8 mouse cellular contexts compared by ENCODE assay signal in the genomic region with DNA sequence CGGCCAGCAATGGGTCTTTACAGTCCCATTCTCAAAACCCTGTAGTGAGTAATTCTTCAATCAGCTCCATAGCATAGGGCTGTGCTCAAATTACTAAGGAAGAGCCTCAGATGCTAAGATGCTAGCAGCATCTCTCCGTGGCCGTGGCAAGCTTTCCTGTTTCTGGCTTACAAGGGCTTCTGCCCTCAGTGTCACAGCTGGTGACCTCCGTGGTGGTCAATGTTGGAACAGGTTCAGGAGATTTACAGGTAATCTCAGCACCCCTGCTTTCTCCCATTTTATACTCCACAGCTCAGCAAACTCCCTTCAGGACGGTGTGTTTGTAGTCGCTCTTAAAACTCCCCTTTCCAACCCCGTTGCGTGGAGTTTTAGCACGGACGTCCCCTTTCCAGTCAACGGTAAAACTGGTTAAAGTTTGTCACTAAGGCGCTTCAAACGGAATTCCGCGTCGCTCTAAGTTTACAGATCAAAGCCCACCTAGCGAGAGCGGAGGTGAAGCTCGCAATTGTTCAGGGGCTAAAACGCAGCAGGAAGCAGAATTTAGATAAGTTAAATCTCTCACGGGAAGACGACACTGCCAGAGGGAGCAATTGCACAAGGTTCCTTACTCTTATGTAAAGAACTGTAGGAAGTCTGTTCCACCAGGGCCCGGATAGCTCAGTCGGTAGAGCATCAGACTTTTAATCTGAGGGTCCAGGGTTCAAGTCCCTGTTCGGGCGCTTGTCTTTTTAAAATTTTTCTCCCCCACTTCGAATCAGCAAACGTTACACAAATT. TPM values are rescaled to one million over a fixed set of nuclear protein-coding genes. Genes with fewer than 3 reads are reported as not detected.
DNase-seq lines count a peak whose midpoint lies in the region; ATAC-seq and TF ChIP-seq lines count a peak whose summit lies in the region.

No protein-coding gene starts in this region.

- no peaks in the 10 kb centered on the region for H3K36me3 ChIP-seq in kidney, embryonic 14.5 days (ENCODE audit: control insufficient read depth, insufficient read depth, low read length)
- H3K36me3 ChIP-seq in limb, embryonic 14.5 days (ENCODE audit: control insufficient read depth, insufficient read depth, low read length): no peaks in the 10 kb centered on the region
- H3K36me3 ChIP-seq in midbrain, embryonic 15.5 days (replicated peaks): no peaks in the 10 kb centered on the region
- H3K36me3 ChIP-seq in splenic B cell, adult 2 months (ENCODE audit: control insufficient read depth, insufficient read depth, low read length, poor library complexity, severe bottlenecking): no peaks in the 10 kb centered on the region

- H3K9me3 ChIP-seq in kidney, embryonic 14.5 days (ENCODE audit: control insufficient read depth, low read length): no peaks in the 10 kb centered on the region
- H3K9me3 ChIP-seq in limb, embryonic 14.5 days (ENCODE audit: control insufficient read depth, low read length): no peaks in the 10 kb centered on the region
- no peaks in the 10 kb centered on the region for H3K9me3 ChIP-seq in midbrain, embryonic 15.5 days

- TF ChIP-seq POLR2A in limb, embryonic 14.5 days (IDR thresholded peaks at IDR 0.05; ENCODE audit: borderline replicate concordance, extremely low read depth, insufficient read depth, insufficient read length): no peak

- peak overlapping the region; percentile 58 for H3K4me2 ChIP-seq in kidney, embryonic 14.5 days (replicated peaks; ENCODE audit: low read depth, low read length)
- H3K4me2 ChIP-seq in limb, embryonic 14.5 days (replicated peaks; ENCODE audit: low read depth, low read length, severe bottlenecking): peak overlapping the region; percentile 35
- H3K4me2 ChIP-seq in midbrain, embryonic 15.5 days: peak overlapping the region; percentile 53

- 1% methylated on average over 28 of the region's 28 CpGs for WGBS in kidney, embryonic 14.5 days
- 2% methylated on average over 28 of the region's 28 CpGs for WGBS in limb, embryonic 14.5 days
- WGBS in midbrain, embryonic 15.5 days: under 1% methylated on average over 28 of the region's 28 CpGs

- peak overlapping the region; percentile 56; the same call in 1 of the 2 replicates for H3K9ac ChIP-seq in kidney, embryonic 14.5 days (ENCODE audit: low read depth, low read length)
- H3K9ac ChIP-seq in limb, embryonic 14.5 days (ENCODE audit: low read depth, low read length, severe bottlenecking): peak overlapping the region; percentile 55
- peak overlapping the region; percentile 41 for H3K9ac ChIP-seq in midbrain, embryonic 15.5 days

- peak; percentile 97 for DNase-seq in 3T3-L1 (ENCODE audit: low read depth, low spot score)
- peak; percentile 64 for DNase-seq in adrenal gland, adult 8-10 months
- DNase-seq in embryo, embryonic 9.5 days (ENCODE audit: extremely low spot score): peak; percentile 95
- DNase-seq in heart, adult 8-10 months (ENCODE audit: low spot score): peak; percentile 81
- peak; percentile 94 for DNase-seq in limb, embryonic 14.5 days (ENCODE audit: low spot score)
- peak; percentile 82 for DNase-seq in splenic B cell, adult 2 months (ENCODE audit: low read depth, low spot score)

- peak overlapping the region; percentile 76 for H3K27ac ChIP-seq in kidney, embryonic 14.5 days (ENCODE audit: low read depth, low read length)
- peak overlapping the region; percentile 34; the same call in 1 of the 2 replicates for H3K27ac ChIP-seq in limb, embryonic 14.5 days (replicated peaks; ENCODE audit: low read depth, low read length)
- H3K27ac ChIP-seq in midbrain, embryonic 15.5 days: peak overlapping the region; percentile 55

- peaks cover 5% of the 10 kb centered on the region; the same call in 1 of the 2 replicates for H3K4me1 ChIP-seq in kidney, embryonic 14.5 days (ENCODE audit: control insufficient read depth, insufficient read depth, low read length)
- H3K4me1 ChIP-seq in limb, embryonic 14.5 days (ENCODE audit: control insufficient read depth, insufficient read depth, low read length): 0 out of 2 replicates have a peak, but pooled peaks cover 3% of the 10 kb centered on the region
- H3K4me1 ChIP-seq in midbrain, embryonic 15.5 days: peaks cover 8% of the 10 kb centered on the region; the same call in 1 of the 2 replicates

- no peaks in the 10 kb centered on the region for H3K27me3 ChIP-seq in kidney, embryonic 14.5 days (ENCODE audit: control insufficient read depth, insufficient read depth, low read length)
- H3K27me3 ChIP-seq in limb, embryonic 14.5 days (ENCODE audit: control insufficient read depth, insufficient read depth, low read length): no peaks in the 10 kb centered on the region
- no peaks in the 10 kb centered on the region for H3K27me3 ChIP-seq in midbrain, embryonic 15.5 days (replicated peaks)
- no peaks in the 10 kb centered on the region for H3K27me3 ChIP-seq in splenic B cell, adult 2 months (ENCODE audit: control insufficient read depth, insufficient read depth, low read length, poor library complexity, severe bottlenecking)

- ATAC-seq in kidney, embryonic 14.5 days (ENCODE audit: low FRiP score, low TSS enrichment): peak; percentile 88
- peak; percentile 89 for ATAC-seq in limb, embryonic 14.5 days (ENCODE audit: low FRiP score, low read depth)
- ATAC-seq in midbrain, embryonic 15.5 days (replicated peaks): peak; percentile 90

- H3K4me3 ChIP-seq in kidney, embryonic 14.5 days (ENCODE audit: low read length): peak overlapping the region; percentile 69
- peak overlapping the region; percentile 42 for H3K4me3 ChIP-seq in limb, embryonic 14.5 days (replicated peaks; ENCODE audit: low read length)
- H3K4me3 ChIP-seq in midbrain, embryonic 15.5 days: peak overlapping the region; percentile 46

RNA-seq across cellular contexts. Expression of gene Mdm4, which starts 3.1 kb away (rescaled TPM):
- total RNA-seq in adrenal gland, adult 8-10 months (2022): 100 to 1,000 TPM in 2 of 4 experiments, 10 to 100 TPM in 2; 58.6 to 172 (median 91.8) TPM
- 10 to 100 TPM; 19.5 to 30.7 (median 22.6) TPM for total RNA-seq in heart, adult 8-10 months (2022)
- polyA plus RNA-seq in kidney, embryonic 14.5 days (2014; fragmentation: Nextera tagmentation; extraction: Ambion mirVana): 36.0 and 57.6 TPM in 2 replicates
- 132 and 144 TPM in 2 replicates for polyA plus RNA-seq in limb, embryonic 14.5 days (2012; rRNA removed)
- 45.6 and 50.2 TPM in 2 replicates for polyA plus RNA-seq in limb, embryonic 14.5 days (2014; fragmentation: Nextera tagmentation; extraction: Ambion mirVana)
- 44.3 and 45.4 TPM in 2 replicates for polyA plus RNA-seq in midbrain, embryonic 15.5 days (2015; fragmentation: Nextera tagmentation; extraction: Ambion mirVana)

RNA-seq across cellular contexts. Expression of gene Pik3c2b, which starts 12.0 kb away (rescaled TPM):
- total RNA-seq in adrenal gland, adult 8-10 months (2022): 10 to 100 TPM in 2 of 4 experiments, 1 to 10 TPM in 2; 6.1 to 12.5 (median 8.5) TPM
- 10 to 100 TPM; 19.2 to 20.8 (median 19.9) TPM for total RNA-seq in heart, adult 8-10 months (2022)
- 6.3 and 9.1 TPM in 2 replicates for polyA plus RNA-seq in kidney, embryonic 14.5 days (2014; fragmentation: Nextera tagmentation; extraction: Ambion mirVana)
- 10.7 and 13.5 TPM in 2 replicates for polyA plus RNA-seq in limb, embryonic 14.5 days (2012; rRNA removed)
- 8.1 and 8.4 TPM in 2 replicates for polyA plus RNA-seq in limb, embryonic 14.5 days (2014; fragmentation: Nextera tagmentation; extraction: Ambion mirVana)
- polyA plus RNA-seq in midbrain, embryonic 15.5 days (2015; fragmentation: Nextera tagmentation; extraction: Ambion mirVana): 16.2 and 17.1 TPM in 2 replicates

Comparison
In these comparisons a context has a peak if more than half of its experiments do, and no peak if none do; other contexts are left out.
1. Peak in every context shown above with its lines: DNase-seq, ATAC-seq, H3K4me3 ChIP-seq and H3K27ac ChIP-seq.